Mouse (Mus musculus) limb, embryonic 15.5 days (tissue): Measurements from ENCODE around the gene Tac2. TPM values are rescaled to one million over a fixed set of nuclear protein-coding genes. Genes with fewer than 3 reads are reported as not detected.
"Not testable (repeated sequence)": the region's sequence is repeated elsewhere in the genome, so short reads cannot be mapped to it uniquely, and the experiment has no call there.

Source experiments
- ATAC-seq: fragments of 200-750 bp; cut with Nextera tagmentation; 2 replicates; pipeline ENCODE4 v1.8.0; 2017; ENCODE audit warnings: low read depth, moderate TSS enrichment; ENCODE audit not compliant: insufficient number of reproducible peaks, low FRiP score, low TSS enrichment
- H3K27ac ChIP-seq: fragments of 300-500 bp; sonication (generic); 2 replicates; pipeline ENCODE4 v1.5.1; 2015; ENCODE audit warnings: moderate library complexity, mild to moderate bottlenecking, inconsistent platforms
- H3K27me3 ChIP-seq: fragments of 300-500 bp; sonication (generic); 2 replicates; pipeline ENCODE4 v1.6.1; 2015; ENCODE audit warnings: inconsistent platforms
- H3K36me3 ChIP-seq: fragments of 300-500 bp; sonication (generic); 2 replicates; pipeline ENCODE4 v1.6.1; 2015; ENCODE audit warnings: inconsistent platforms
- H3K4me1 ChIP-seq: fragments of 300-500 bp; sonication (generic); 2 replicates; pipeline ENCODE4 v1.6.1; 2015; ENCODE audit warnings: inconsistent platforms
- H3K4me2 ChIP-seq: fragments of 300-500 bp; sonication (generic); 2 replicates; pipeline ENCODE4 v1.6.1; 2015; ENCODE audit warnings: mild to moderate bottlenecking, inconsistent platforms
- H3K4me3 ChIP-seq: fragments of 300-500 bp; sonication (generic); 2 replicates; pipeline ENCODE4 v1.5.1; 2015; ENCODE audit warnings: mild to moderate bottlenecking, inconsistent platforms
- H3K9ac ChIP-seq: fragments of 300-500 bp; sonication (generic); 2 replicates; pipeline ENCODE4 v1.6.1; 2015; ENCODE audit warnings: inconsistent platforms
- H3K9me3 ChIP-seq: fragments of 300-500 bp; sonication (generic); 2 replicates; pipeline ENCODE4 v1.6.1; 2016; ENCODE audit warnings: inconsistent platforms
- WGBS: fragments of 180-500 bp; shearing (Covaris S2); methylation state at CpG from one replicate; pipeline ENCODE4 v1.1.7; 2015; 5-methylcytosine and 5-hydroxymethylcytosine counted together
- polyA plus RNA-seq: library from polyadenylated mRNA; unstranded; fragments of >200 nt; fragmentation: Nextera tagmentation; extraction: Ambion mirVana; gene quantifications from 2 replicates; pipeline ENCODE4 v1.2.1, GENCODE M21; 2015

Gene Tac2
- polyA plus RNA-seq, 1 experiment from 2014 or later, result 0.31 TPM

GRCm38 (mm10) chr10:127747254-127747653 lies 23.0 kb downstream of the Tac2 start:
- H3K36me3 ChIP-seq, result peaks cover 55% of the 10 kb centered on the region
- no peak overlapping the region for H3K9ac ChIP-seq
- H3K4me3 ChIP-seq, result no peak overlapping the region
- peaks cover 7% of the 10 kb centered on the region; the same call in 1 of the 2 replicates for H3K4me1 ChIP-seq
- no peak overlapping the region for H3K4me2 ChIP-seq
- no peaks in the 10 kb centered on the region for H3K9me3 ChIP-seq
- WGBS, result 82% methylated on average over 8 of the region's 8 CpGs
- H3K27ac ChIP-seq, result no peak overlapping the region
- H3K27me3 ChIP-seq, result no peaks in the 10 kb centered on the region
- no peak for ATAC-seq

- H3K4me3 ChIP-seq, result no peak overlapping the region
- no peaks in the 10 kb centered on the region for H3K9me3 ChIP-seq
- 10% methylated on average over 7 of the region's 8 CpGs for WGBS
- H3K4me1 ChIP-seq, result peaks cover 7% of the 10 kb centered on the region; the same call in 1 of the 2 replicates
- no peak for ATAC-seq
- H3K9ac ChIP-seq, result no peak overlapping the region
- H3K36me3 ChIP-seq, result peaks cover 37% of the 10 kb centered on the region
- no peaks in the 10 kb centered on the region for H3K27me3 ChIP-seq
- H3K27ac ChIP-seq, result no peak overlapping the region
- H3K4me2 ChIP-seq, result no peak overlapping the region
Observed at GRCm38 (mm10) chr10:127748847-127749612, 24.8 kb downstream of the Tac2 start.

GRCm38 (mm10) chr10:127750136-127750777 lies 26.0 kb downstream of the Tac2 start:
- peaks cover 25% of the 10 kb centered on the region for H3K36me3 ChIP-seq
- H3K4me3 ChIP-seq, result no peak overlapping the region
- 55% methylated on average over 24 of the region's 24 CpGs for WGBS
- H3K27ac ChIP-seq, result no peak overlapping the region
- no peak overlapping the region for H3K9ac ChIP-seq
- peaks cover 7% of the 10 kb centered on the region; the same call in 1 of the 2 replicates for H3K4me1 ChIP-seq
- peak overlapping the region; percentile 25; the same call in 1 of the 2 replicates for H3K4me2 ChIP-seq
- H3K9me3 ChIP-seq, result no peaks in the 10 kb centered on the region
- no peak for ATAC-seq
- H3K27me3 ChIP-seq, result no peaks in the 10 kb centered on the region

GRCm38 (mm10) chr10:127751548-127751947 lies 27.3 kb downstream of the Tac2 start, which contains the start of gene Gpr182:
TSS of gene Gpr182 (minus strand) at chr10:127751732.
- Histone ChIP-seq H3K36me3 (peaks cover 14% of the 10 kb centered on the region), H3K27ac (no peak within 1 kb of the TSS), H3K27me3 (no peaks in the 10 kb centered on the region), H3K9me3 (no peaks in the 10 kb centered on the region), H3K9ac (no peak within 1 kb of the TSS), H3K4me2 (0 out of 2 replicates have a peak within 1 kb of the TSS, but pooled peaks have one; percentile 25), H3K4me1 (peaks cover 11% of the 10 kb centered on the region; the same call in 1 of the 2 replicates), H3K4me3 (no peak within 1 kb of the TSS)
- WGBS, result 42% methylated on average over 8 of the region's 8 CpGs
- no peak for ATAC-seq

GRCm38 (mm10) chr10:127754566-127755166 lies 30.4 kb downstream of the Tac2 start:
- WGBS, result 61% methylated on average over 6 of the region's 6 CpGs
- no peak for ATAC-seq

GRCm38 (mm10) chr10:127755246-127755645 lies 31.0 kb downstream of the Tac2 start:
- H3K27ac ChIP-seq, result no peak overlapping the region

More at GRCm38 (mm10) chr10:127754566-127755166, 30.4 kb downstream of the Tac2 start:
- Histone ChIP-seq H3K4me3 (no peak overlapping the region), H3K4me2 (no peak overlapping the region), H3K9me3 (no peaks in the 10 kb centered on the region), H3K27ac (no peak overlapping the region), H3K27me3 (no peaks in the 10 kb centered on the region), H3K36me3 (no peaks in the 10 kb centered on the region), H3K4me1 (peaks cover 5% of the 10 kb centered on the region; the same call in 1 of the 2 replicates), H3K9ac (no peak overlapping the region)

GRCm38 (mm10) chr10:127755770-127756468 lies 31.6 kb downstream of the Tac2 start:
- Histone ChIP-seq H3K9me3 (no peaks in the 10 kb centered on the region), H3K27ac (no peak overlapping the region), H3K4me3 (peak overlapping the region; percentile 7; the same call in 1 of the 2 replicates), H3K27me3 (no peaks in the 10 kb centered on the region), H3K4me1 (peaks cover 5% of the 10 kb centered on the region; the same call in 1 of the 2 replicates), H3K9ac (no peak overlapping the region), H3K36me3 (no peaks in the 10 kb centered on the region), H3K4me2 (peak overlapping the region; percentile 34)
- 45% methylated on average over 15 of the region's 18 CpGs for WGBS
- ATAC-seq, result no peak

More at GRCm38 (mm10) chr10:127755246-127755645, 31.0 kb downstream of the Tac2 start:
- no peak overlapping the region for H3K4me3 ChIP-seq
- no peaks in the 10 kb centered on the region for H3K27me3 ChIP-seq
- H3K36me3 ChIP-seq, result no peaks in the 10 kb centered on the region
- peaks cover 5% of the 10 kb centered on the region; the same call in 1 of the 2 replicates for H3K4me1 ChIP-seq
- H3K4me2 ChIP-seq, result no peak overlapping the region
- WGBS, result 68% methylated on average over 3 of the region's 3 CpGs
- H3K9ac ChIP-seq, result no peak overlapping the region
- H3K9me3 ChIP-seq, result no peaks in the 10 kb centered on the region
- ATAC-seq, result no peak

GRCm38 (mm10) chr10:127759181-127760110 lies 35.2 kb downstream of the Tac2 start, which contains the start of the genes Rdh1 and Rdh16f1:
TSS of gene Rdh1 (plus strand) at chr10:127759721.
TSS of gene Rdh16f1 (plus strand) at chr10:127759787.
- ATAC-seq, result no peak
- Histone ChIP-seq H3K27me3 (no peaks in the 10 kb centered on the region), H3K9ac (no peak within 1 kb of the TSS), H3K4me1 (peaks cover 5% of the 10 kb centered on the region; the same call in 1 of the 2 replicates), H3K4me2 (no peak within 1 kb of the TSS), H3K4me3 (no peak within 1 kb of the TSS), H3K36me3 (no peaks in the 10 kb centered on the region), H3K9me3 (no peaks in the 10 kb centered on the region), H3K27ac (no peak within 1 kb of the TSS)
- WGBS, result 61% methylated on average over 9 of the region's 9 CpGs

- not testable (repeated sequence) for H3K27ac ChIP-seq, H3K27me3 ChIP-seq, H3K4me3 ChIP-seq, H3K9ac ChIP-seq, H3K36me3 ChIP-seq, ATAC-seq, H3K9me3 ChIP-seq, H3K4me1 ChIP-seq, H3K4me2 ChIP-seq
- WGBS, result 80% methylated on average over 10 of the region's 10 CpGs
Observed at GRCm38 (mm10) chr10:127762926-127763325, 38.6 kb downstream of the Tac2 start.

- no peaks in the 10 kb centered on the region for H3K27me3 ChIP-seq
- H3K36me3 ChIP-seq, result no peaks in the 10 kb centered on the region
- no peak overlapping the region for H3K9ac ChIP-seq
- no peak overlapping the region for H3K4me3 ChIP-seq
- H3K4me2 ChIP-seq, result no peak overlapping the region
- H3K4me1 ChIP-seq, result no peaks in the 10 kb centered on the region
- WGBS, result 55% methylated on average over 12 of the region's 12 CpGs
- ATAC-seq, result no peak
- H3K9me3 ChIP-seq, result no peaks in the 10 kb centered on the region
- H3K27ac ChIP-seq, result no peak overlapping the region
Observed at GRCm38 (mm10) chr10:127763914-127764680, 39.8 kb downstream of the Tac2 start.
